Mouse (Mus musculus): Measurements from ENCODE around the gene Lipe. TPM values are rescaled to one million over a fixed set of nuclear protein-coding genes. Genes with fewer than 3 reads are reported as not detected.

The Lipe gene
- polyA plus RNA-seq, 1 experiment from 2014 or later = 7.0 TPM

- WGBS = 64% methylated on average over 2 of the region's 2 CpGs
- Histone ChIP-seq H3K9me3 (no peaks in the 10 kb centered on the region), H3K4me1 (replicated peaks) (peaks cover 46% of the 10 kb centered on the region), H3K36me3 (no peaks in the 10 kb centered on the region), H3K9ac (no peak overlapping the region), H3K27ac (no peak overlapping the region), H3K4me2 (replicated peaks) (no peak overlapping the region), H3K4me3 (replicated peaks) (no peak overlapping the region), H3K27me3 (replicated peaks) (no peaks in the 10 kb centered on the region)
- no peak for ATAC-seq
These were observed 6.6 kb downstream of the Lipe start for GRCm38 (mm10) chr7:25391856-25392453.

DNA sequence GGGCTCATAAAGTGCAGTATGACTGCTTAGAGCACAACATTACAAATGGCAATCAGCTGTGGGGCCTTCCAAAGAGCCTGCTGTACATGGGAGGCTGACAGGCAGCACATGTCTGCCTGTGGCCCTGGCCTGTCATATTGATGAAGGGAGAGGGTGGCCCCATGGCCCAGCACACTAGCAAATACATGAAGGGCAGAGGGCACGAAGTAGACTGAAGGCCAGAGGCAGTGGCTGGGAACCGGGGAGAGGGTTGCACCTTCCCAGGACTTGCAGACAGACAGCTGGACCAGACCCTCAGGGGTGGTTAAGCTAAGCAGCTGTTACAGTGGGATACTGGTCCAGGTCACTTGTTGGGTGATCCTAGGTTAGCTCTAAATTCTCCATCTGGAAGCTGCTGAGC, 7.5 kb downstream of the Lipe start:
- H3K27ac ChIP-seq = no peak overlapping the region
- no peak overlapping the region for H3K9ac ChIP-seq
- H3K36me3 ChIP-seq = no peaks in the 10 kb centered on the region
- peaks cover 47% of the 10 kb centered on the region for H3K4me1 ChIP-seq (replicated peaks)
- no peaks in the 10 kb centered on the region for H3K9me3 ChIP-seq
- ATAC-seq = no peak
- no peak overlapping the region for H3K4me2 ChIP-seq (replicated peaks)
- no peaks in the 10 kb centered on the region for H3K27me3 ChIP-seq (replicated peaks)
- H3K4me3 ChIP-seq (replicated peaks) = no peak overlapping the region
- WGBS = 37% methylated on average over 2 of the region's 2 CpGs

GRCm38 (mm10) chr7:25390054-25390770, 8.3 kb downstream of the Lipe start:
- Histone ChIP-seq H3K9ac (no peak overlapping the region), H3K4me3 (replicated peaks) (no peak overlapping the region)
- WGBS = 48% methylated on average over 8 of the region's 8 CpGs

DNA sequence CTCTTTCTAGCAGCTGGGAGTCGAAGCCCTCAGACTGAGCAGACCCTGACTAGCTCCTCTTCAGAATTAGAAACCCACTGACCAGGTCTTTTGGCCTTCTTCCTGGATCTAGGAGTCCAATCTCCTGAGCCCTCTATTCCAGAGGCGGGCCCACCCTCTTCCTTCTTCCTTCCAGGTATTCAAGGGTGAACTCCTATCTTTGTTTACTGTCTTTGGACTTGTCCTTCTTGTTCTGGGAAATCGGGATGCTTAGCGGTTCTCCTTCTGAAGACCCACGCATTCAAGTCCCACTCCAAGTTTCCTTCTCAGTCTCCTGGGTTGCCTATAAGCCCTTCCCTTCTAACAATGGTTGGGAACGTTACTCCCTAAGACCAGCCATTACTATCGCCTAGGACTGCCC, 9.6 kb downstream of the Lipe start:
- 76% methylated on average over 7 of the region's 7 CpGs for WGBS
- H3K27me3 ChIP-seq (replicated peaks) = no peaks in the 10 kb centered on the region
- no peak for ATAC-seq
- no peak overlapping the region for H3K4me2 ChIP-seq (replicated peaks)
- no peak overlapping the region for H3K9ac ChIP-seq
- H3K4me1 ChIP-seq (replicated peaks) = peaks cover 44% of the 10 kb centered on the region
- no peak overlapping the region for H3K4me3 ChIP-seq (replicated peaks)
- no peak overlapping the region for H3K27ac ChIP-seq
- peaks cover 7% of the 10 kb centered on the region for H3K36me3 ChIP-seq
- H3K9me3 ChIP-seq = no peaks in the 10 kb centered on the region

More at GRCm38 (mm10) chr7:25390054-25390770, 8.3 kb downstream of the Lipe start:
- H3K36me3 ChIP-seq = no peaks in the 10 kb centered on the region
- no peaks in the 10 kb centered on the region for H3K27me3 ChIP-seq (replicated peaks)
- peak overlapping the region; percentile 59 for H3K27ac ChIP-seq
- H3K9me3 ChIP-seq = no peaks in the 10 kb centered on the region
- H3K4me1 ChIP-seq (replicated peaks) = peaks cover 51% of the 10 kb centered on the region
- peak; percentile 76 for ATAC-seq
- peak overlapping the region; percentile 11; the same call in 1 of the 2 replicates for H3K4me2 ChIP-seq (replicated peaks)

DNA sequence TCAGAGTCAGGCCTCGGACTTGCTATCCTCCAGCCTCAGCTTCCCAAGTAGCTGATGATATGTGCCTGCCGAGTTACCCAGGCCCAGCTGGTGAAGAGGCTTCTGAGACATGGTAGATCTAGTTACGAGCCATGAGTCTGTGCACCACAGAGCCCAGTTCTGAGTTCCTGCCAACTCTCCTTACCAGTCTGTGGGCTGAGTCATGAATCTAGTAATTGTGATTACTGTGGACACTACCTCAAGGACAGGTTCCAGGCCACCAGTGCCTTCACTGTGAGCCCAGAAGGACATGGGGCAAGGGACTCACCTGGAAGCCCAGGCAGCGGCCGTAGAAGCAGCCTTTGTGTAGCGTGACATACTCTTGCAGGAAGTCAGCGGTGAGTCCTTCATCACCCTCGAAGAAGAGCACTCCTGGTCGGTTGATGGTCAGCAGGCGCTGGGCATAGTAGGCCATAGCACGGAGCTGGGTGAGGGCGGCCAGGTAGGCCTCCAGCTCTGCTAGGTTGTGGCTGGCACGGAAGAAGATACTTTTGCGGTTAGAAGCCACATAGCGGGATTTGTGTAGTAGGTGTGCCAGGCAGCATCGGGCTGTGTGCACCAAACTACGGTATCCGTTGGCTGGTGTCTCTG, 10.6 kb downstream of the Lipe start:
- H3K4me3 ChIP-seq (replicated peaks) = no peak overlapping the region

DNA sequence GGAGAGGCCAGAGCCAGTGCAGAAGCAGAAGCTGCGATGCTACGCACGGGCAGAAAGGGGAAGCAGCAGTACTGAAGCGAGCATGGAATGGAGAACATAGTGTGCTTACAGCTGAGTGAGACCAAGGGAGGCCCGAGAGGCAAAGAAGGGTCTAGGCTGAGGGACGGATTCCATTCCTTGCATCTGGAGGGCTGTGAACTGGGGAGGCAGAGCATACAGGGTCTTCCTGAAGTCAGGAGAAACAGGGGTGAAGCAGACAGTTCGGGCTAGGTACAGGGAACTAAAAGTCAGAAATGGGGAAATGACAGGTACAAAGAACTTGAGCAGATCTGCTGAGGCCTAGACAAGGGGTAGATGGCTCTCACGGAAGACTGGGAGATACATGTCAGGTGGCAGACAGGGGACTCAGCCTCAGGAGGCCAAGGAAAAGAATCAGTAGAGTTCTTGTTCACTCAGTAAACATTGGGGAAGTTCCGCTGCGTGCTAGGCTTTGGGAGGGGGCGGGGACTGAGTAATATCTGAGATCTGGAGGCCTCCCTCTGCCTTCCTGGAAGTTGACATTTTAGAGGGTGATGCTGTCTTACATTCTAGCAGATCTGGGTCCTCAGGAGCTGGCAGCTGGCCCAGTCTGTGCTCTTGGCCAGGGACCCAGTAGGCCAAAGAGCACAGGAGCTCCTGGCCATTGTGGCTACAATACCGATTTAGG, 12.5 kb downstream of the Lipe start:
- Histone ChIP-seq H3K9me3 (no peaks in the 10 kb centered on the region), H3K36me3 (peaks cover 15% of the 10 kb centered on the region), H3K9ac (peak overlapping the region; percentile 8; the same call in 1 of the 2 replicates), H3K4me3 (replicated peaks) (no peak overlapping the region), H3K27me3 (replicated peaks) (no peaks in the 10 kb centered on the region), H3K4me1 (replicated peaks) (peaks cover 27% of the 10 kb centered on the region), H3K4me2 (replicated peaks) (no peak overlapping the region), H3K27ac (peak overlapping the region; percentile 62)
- ATAC-seq = peak; percentile 32; the same call in 1 of the 2 replicates
- 62% methylated on average over 12 of the region's 12 CpGs for whole genome bisulfite sequencing

More for the DNA sequence above, 10.6 kb downstream of the Lipe start:
- Histone ChIP-seq H3K9ac (no peak overlapping the region), H3K9me3 (no peaks in the 10 kb centered on the region), H3K27ac (no peak overlapping the region), H3K4me1 (replicated peaks) (peaks cover 38% of the 10 kb centered on the region), H3K4me2 (replicated peaks) (no peak overlapping the region), H3K36me3 (peaks cover 14% of the 10 kb centered on the region), H3K27me3 (replicated peaks) (no peaks in the 10 kb centered on the region)
- WGBS = 95% methylated on average over 18 of the region's 18 CpGs
- no peak for ATAC-seq

DNA sequence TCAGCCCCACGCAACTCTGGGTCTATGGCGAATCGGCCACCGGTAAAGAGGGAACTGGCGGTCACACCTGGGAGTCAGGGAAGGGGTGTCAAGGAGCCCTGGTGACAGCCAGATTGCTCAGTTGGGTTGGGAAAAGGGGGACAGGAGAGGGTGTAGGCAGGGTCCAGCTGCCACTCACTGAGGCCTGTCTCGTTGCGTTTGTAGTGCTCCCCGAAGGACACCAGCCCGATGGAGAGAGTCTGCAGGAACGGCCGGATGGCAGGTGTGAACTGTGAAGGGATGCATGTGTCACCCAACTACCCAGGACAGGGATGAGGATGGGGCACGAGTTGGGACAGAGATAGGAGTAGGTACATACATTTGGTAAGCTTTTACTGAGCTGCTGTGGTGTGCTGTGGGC, 13.3 kb downstream of the Lipe start:
- Histone ChIP-seq H3K4me1 (replicated peaks) (peaks cover 21% of the 10 kb centered on the region), H3K9me3 (no peaks in the 10 kb centered on the region), H3K4me3 (replicated peaks) (no peak overlapping the region), H3K27me3 (replicated peaks) (no peaks in the 10 kb centered on the region), H3K36me3 (peaks cover 15% of the 10 kb centered on the region), H3K27ac (no peak overlapping the region), H3K4me2 (replicated peaks) (no peak overlapping the region), H3K9ac (no peak overlapping the region)
- WGBS = 92% methylated on average over 12 of the region's 12 CpGs
- no peak for ATAC-seq

DNA sequence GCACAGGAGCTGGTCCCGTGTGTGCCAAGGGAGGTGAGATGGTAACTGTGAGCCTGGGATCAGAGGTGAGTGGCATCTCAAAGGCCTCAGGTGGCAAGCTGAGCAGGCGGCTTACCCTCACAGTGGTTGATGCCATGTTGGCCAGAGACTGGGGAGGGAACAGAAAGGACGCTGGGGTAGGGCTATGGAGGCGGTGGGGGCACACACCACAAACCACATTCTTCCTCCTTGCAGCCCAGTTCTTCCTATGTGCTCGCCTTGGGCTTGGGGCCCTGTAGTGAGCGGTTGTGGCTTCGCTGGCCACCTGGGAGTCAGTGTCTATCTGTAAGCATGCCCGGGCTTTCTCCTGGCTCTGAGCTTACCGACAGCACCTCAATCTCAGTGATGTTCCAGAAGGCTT, 13.7 kb downstream of the Lipe start:
- no peak overlapping the region for H3K9ac ChIP-seq
- H3K36me3 ChIP-seq = peaks cover 15% of the 10 kb centered on the region
- H3K27ac ChIP-seq = no peak overlapping the region
- no peak overlapping the region for H3K4me3 ChIP-seq (replicated peaks)
- H3K4me2 ChIP-seq (replicated peaks) = no peak overlapping the region
- peaks cover 21% of the 10 kb centered on the region for H3K4me1 ChIP-seq (replicated peaks)
- H3K9me3 ChIP-seq = no peaks in the 10 kb centered on the region
- ATAC-seq = no peak
- no peaks in the 10 kb centered on the region for H3K27me3 ChIP-seq (replicated peaks)
- WGBS = 85% methylated on average over 9 of the region's 9 CpGs

GRCm38 (mm10) chr7:25384318-25384717, 14.2 kb downstream of the Lipe start:
- peaks cover 15% of the 10 kb centered on the region for H3K36me3 ChIP-seq
- no peak overlapping the region for H3K27ac ChIP-seq
- no peaks in the 10 kb centered on the region for H3K27me3 ChIP-seq (replicated peaks)
- H3K4me2 ChIP-seq (replicated peaks) = no peak overlapping the region
- peaks cover 19% of the 10 kb centered on the region for H3K4me1 ChIP-seq (replicated peaks)
- no peak for ATAC-seq
- H3K4me3 ChIP-seq (replicated peaks) = no peak overlapping the region
- no peaks in the 10 kb centered on the region for H3K9me3 ChIP-seq
- no peak overlapping the region for H3K9ac ChIP-seq
- 89% methylated on average over 13 of the region's 13 CpGs for WGBS

DNA sequence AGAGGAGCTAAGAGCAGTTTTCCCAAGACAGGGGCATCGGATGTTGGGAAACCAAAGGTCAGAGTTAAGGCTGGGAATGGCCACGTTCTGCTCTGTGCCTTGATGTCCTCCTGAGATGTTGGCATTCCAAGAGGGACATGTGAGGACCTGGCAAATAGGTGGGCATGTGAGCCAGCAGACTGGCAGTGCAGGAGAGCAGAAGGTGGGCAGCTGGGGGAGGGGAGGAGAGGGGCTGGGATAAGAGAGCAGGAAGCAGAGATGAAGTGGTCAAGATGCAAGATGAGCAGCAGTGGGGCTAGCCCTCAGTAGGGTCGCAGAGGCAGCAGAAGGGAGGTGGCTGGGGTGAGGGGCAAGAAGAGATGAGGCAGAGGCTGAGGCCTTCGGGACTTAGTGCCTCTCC, 14.6 kb downstream of the Lipe start:
- no peak for ATAC-seq
- Histone ChIP-seq H3K4me1 (replicated peaks) (peaks cover 20% of the 10 kb centered on the region), H3K27me3 (replicated peaks) (no peaks in the 10 kb centered on the region), H3K36me3 (peaks cover 15% of the 10 kb centered on the region), H3K9me3 (no peaks in the 10 kb centered on the region), H3K4me2 (replicated peaks) (no peak overlapping the region), H3K4me3 (replicated peaks) (no peak overlapping the region), H3K9ac (no peak overlapping the region), H3K27ac (no peak overlapping the region)
- WGBS = 84% methylated on average over 4 of the region's 4 CpGs

GRCm38 (mm10) chr7:25383385-25383784, 15.1 kb downstream of the Lipe start:
- WGBS = 91% methylated on average over 7 of the region's 7 CpGs
- Histone ChIP-seq H3K4me3 (replicated peaks) (no peak overlapping the region), H3K27ac (no peak overlapping the region), H3K9ac (no peak overlapping the region), H3K27me3 (replicated peaks) (no peaks in the 10 kb centered on the region), H3K36me3 (peaks cover 15% of the 10 kb centered on the region), H3K4me2 (replicated peaks) (no peak overlapping the region), H3K9me3 (no peaks in the 10 kb centered on the region), H3K4me1 (replicated peaks) (peaks cover 20% of the 10 kb centered on the region)
- ATAC-seq = no peak

- H3K9ac ChIP-seq = no peak overlapping the region
- H3K27me3 ChIP-seq (replicated peaks) = no peaks in the 10 kb centered on the region
- peaks cover 20% of the 10 kb centered on the region for H3K4me1 ChIP-seq (replicated peaks)
- no peak for ATAC-seq
- peaks cover 15% of the 10 kb centered on the region for H3K36me3 ChIP-seq
- H3K4me2 ChIP-seq (replicated peaks) = no peak overlapping the region
- H3K4me3 ChIP-seq (replicated peaks) = no peak overlapping the region
- H3K9me3 ChIP-seq = no peaks in the 10 kb centered on the region
- H3K27ac ChIP-seq = no peak overlapping the region
These were observed 16.0 kb downstream of the Lipe start for GRCm38 (mm10) chr7:25382541-25382940.
